ENCODE assay signal across 16 mouse cellular contexts in genomic region chr14:13344240-13344639, GRCm38 (mm10). TPM values are rescaled to one million over a fixed set of nuclear protein-coding genes. Genes with fewer than 3 reads are reported as not detected.
"Had no signal": no experiment of that assay in that cellular context is flagged by ENCODE, and none has a peak within 500 bp of the region (broad histone marks: within the 10 kb centered on the region; RNA-seq: fewer than 3 reads in every experiment).

No protein-coding gene starts in this region.

- H3K36me3 ChIP-seq: limb, embryonic 13.5 days had no signal

- H3K4me1 ChIP-seq: megakaryocyte, embryonic 14.5 days had no signal

- H3K27ac ChIP-seq: limb, embryonic 13.5 days; liver, embryonic 14.5 days had no signal

- H3K9ac ChIP-seq: limb, embryonic 13.5 days; liver, embryonic 14.5 days had no signal

- H3K9me3 ChIP-seq: limb, embryonic 13.5 days had no signal

- DNase-seq: kidney, adult 9 months; kidney, postnatal 10 days; kidney, postnatal 4 days; lung, adult 18-20 months; lung, postnatal 10 days; lung, postnatal 4 days; right cerebral cortex, adult 18-20 months; right cerebral cortex, postnatal 25 days; thymus, postnatal 4 days had no signal

- H3K4me2 ChIP-seq: limb, embryonic 13.5 days; midbrain, embryonic 11.5 days had no signal

- ATAC-seq: midbrain, embryonic 16.5 days had no signal

- H3K4me3 ChIP-seq: limb, embryonic 13.5 days; megakaryocyte, embryonic 14.5 days had no signal

- H3K27me3 ChIP-seq: limb, embryonic 13.5 days; megakaryocyte, embryonic 14.5 days had no signal

RNA-seq across cellular contexts. Expression of gene Synpr, which starts 59.7 kb away (rescaled TPM):
- total RNA-seq: liver, adult 2 months had no signal
- polyA plus RNA-seq: liver, adult 2 months; small intestine, adult 2 months had no signal
